Mouse (Mus musculus) cortical plate, adult 2 months (tissue): Measurements from ENCODE around the gene Fzd10.

Experiments used
- CTCF ChIP-seq: fragments of 200-500 bp; IDR thresholded peaks from 2 replicates; pipeline ENCODE4 v1.5.1; 2011; ENCODE audit warnings: mild to moderate bottlenecking, control low read depth, low read length; ENCODE audit not compliant: insufficient read depth; ENCODE audit errors: extremely low read depth
- POLR2A ChIP-seq: fragments of 200-500 bp; IDR thresholded peaks from 2 replicates; pipeline ENCODE4 v1.6.1; 2011; ENCODE audit warnings: mild to moderate bottlenecking, low read length, control low read depth; ENCODE audit not compliant: insufficient read depth; ENCODE audit errors: extremely low read depth

DNA sequence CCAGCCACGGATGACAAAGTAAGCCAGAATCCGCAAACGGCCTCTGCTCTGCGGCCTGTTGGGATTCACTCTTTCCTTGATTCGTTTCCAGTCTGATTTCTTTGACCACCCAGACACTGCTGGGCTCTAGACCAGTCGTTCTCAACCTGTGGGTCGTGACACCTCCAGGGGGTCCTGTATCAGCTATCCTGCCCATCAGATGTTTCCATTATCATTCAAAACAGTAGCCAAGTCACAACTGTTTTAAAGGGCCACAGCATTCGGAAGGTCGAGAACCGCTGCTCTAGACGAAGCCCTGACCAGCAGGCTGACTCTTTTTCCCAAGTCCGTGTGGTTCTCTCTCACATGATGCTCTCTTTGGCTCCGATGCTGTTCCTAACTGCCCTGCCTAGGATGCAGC, 7.2 kb upstream of the Fzd10 start:
- TF ChIP-seq CTCF = no peak
- no peak for TF ChIP-seq POLR2A
